Mouse (Mus musculus) liver, postnatal 0 days (tissue): ENCODE data around the gene Wdr70. TPM values are rescaled to one million over a fixed set of nuclear protein-coding genes. Genes with fewer than 3 reads are reported as not detected.

Source experiments
- ATAC-seq: fragments of 200-750 bp; cut with Nextera tagmentation; 2 replicates; pipeline ENCODE4 v1.8.0; 2017; ENCODE audit warnings: mild to moderate bottlenecking, moderate library complexity
- DNase-seq: peaks from one replicate; pipeline ENCODE4 v3.0.0-alpha.2; 2016
- H3K27ac ChIP-seq: fragments of 300-500 bp; sonication (generic); 2 replicates; pipeline ENCODE4 v1.5.1; 2014; ENCODE audit warnings: antibody characterized with exemption, moderate library complexity, mild to moderate bottlenecking, low read depth
- H3K27me3 ChIP-seq: fragments of 300-500 bp; sonication (generic); 2 replicates; pipeline ENCODE4 v1.6.1; 2014; ENCODE audit warnings: low read length, control low read depth, mixed read lengths; ENCODE audit not compliant: insufficient read depth
- H3K36me3 ChIP-seq: fragments of 300-500 bp; sonication (generic); replicated peaks from 2 replicates; pipeline ENCODE4 v1.6.1; 2014; ENCODE audit warnings: mild to moderate bottlenecking, control low read depth, low read length, moderate library complexity, mixed read lengths; ENCODE audit not compliant: insufficient read depth
- H3K4me1 ChIP-seq: fragments of 300-500 bp; sonication (generic); 2 replicates; pipeline ENCODE4 v1.6.1; 2014; ENCODE audit warnings: antibody characterized with exemption, mild to moderate bottlenecking, control low read depth; ENCODE audit not compliant: insufficient read depth
- H3K4me2 ChIP-seq: fragments of 300-500 bp; sonication (generic); 2 replicates; pipeline ENCODE4 v1.6.1; 2014; ENCODE audit warnings: low read depth, mild to moderate bottlenecking, low read length, moderate library complexity, mixed read lengths
- H3K4me3 ChIP-seq: fragments of 300-500 bp; sonication (generic); 2 replicates; pipeline ENCODE4 v1.5.1; 2014; ENCODE audit warnings: low read depth, low read length
- H3K9ac ChIP-seq: fragments of 300-500 bp; sonication (generic); replicated peaks from 2 replicates; pipeline ENCODE4 v1.6.1; 2014; ENCODE audit warnings: mild to moderate bottlenecking, moderate library complexity
- H3K9me3 ChIP-seq: fragments of 300-500 bp; sonication (generic); 2 replicates; pipeline ENCODE4 v1.6.1; 2016; ENCODE audit warnings: mild to moderate bottlenecking, control low read depth, low read length, mixed read lengths
- CTCF ChIP-seq: sonication (generic); IDR thresholded peaks from 2 replicates; pipeline ENCODE4 v1.5.1; 2016; ENCODE audit warnings: antibody characterized with exemption, low read depth
- EP300 ChIP-seq: IDR thresholded peaks from 2 replicates; pipeline ENCODE4 v1.6.1; 2016; ENCODE audit warnings: antibody characterized with exemption, low read depth, mild to moderate bottlenecking
- WGBS: fragments of 180-500 bp; shearing (Covaris S2); extraction: QIAGEN DNeasy Blood & Tissue Kit; methylation state at CpG from one replicate; pipeline ENCODE4 v1.1.7; 2014; ENCODE audit not compliant: insufficient replicate concordance; 5-methylcytosine and 5-hydroxymethylcytosine counted together
- polyA plus RNA-seq: library from polyadenylated mRNA; unstranded; fragments of >200 nt; fragmentation: Nextera tagmentation; extraction: Ambion mirVana; gene quantifications from 2 replicates; pipeline ENCODE4 v1.2.1, GENCODE M21; 2015

The Wdr70 gene
- polyA plus RNA-seq, 1 experiment from 2014 or later = 15.5 TPM

DNA sequence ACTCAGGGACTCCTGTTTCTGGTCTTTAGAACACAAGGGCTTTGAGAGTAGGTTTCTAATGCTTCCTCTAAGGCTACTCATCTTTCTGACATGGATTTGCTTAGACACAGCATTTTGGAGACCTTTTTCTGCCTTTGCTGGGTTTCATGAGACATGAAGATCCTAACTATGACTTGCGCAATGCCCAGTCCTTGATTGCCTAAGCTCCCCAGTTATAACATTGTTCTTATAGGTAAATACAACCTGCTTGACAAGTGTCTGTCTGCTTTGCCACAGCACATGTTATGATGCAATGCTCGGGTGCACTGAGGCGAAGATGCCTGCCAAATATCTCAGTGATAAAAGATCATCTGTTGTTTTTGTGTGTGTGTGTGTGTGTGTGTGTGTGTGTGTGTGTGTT is 233.7 kb downstream of the Wdr70 start:
- Histone ChIP-seq H3K9ac (no peak overlapping the region), H3K9me3 (no peaks in the 10 kb centered on the region), H3K4me3 (no peak overlapping the region), H3K27ac (no peak overlapping the region), H3K27me3 (no peaks in the 10 kb centered on the region), H3K4me1 (no peaks in the 10 kb centered on the region), H3K4me2 (no peak overlapping the region), H3K36me3 (no peaks in the 10 kb centered on the region)
- TF ChIP-seq CTCF = no peak
- TF ChIP-seq EP300 = no peak
- DNase-seq (no peak), ATAC-seq (no peak)
- WGBS = 72% methylated on average over 3 of the region's 3 CpGs

- 64% methylated on average over 5 of the region's 5 CpGs for WGBS
Measured at GRCm38 (mm10) chr15:7863328-7863727, 235.7 kb downstream of the Wdr70 start.

GRCm38 (mm10) chr15:7862890-7863289 is 236.1 kb downstream of the Wdr70 start:
- Histone ChIP-seq H3K27ac (no peak overlapping the region), H3K9me3 (no peaks in the 10 kb centered on the region), H3K27me3 (no peaks in the 10 kb centered on the region), H3K4me2 (no peak overlapping the region), H3K4me3 (no peak overlapping the region), H3K9ac (no peak overlapping the region), H3K36me3 (no peaks in the 10 kb centered on the region), H3K4me1 (no peaks in the 10 kb centered on the region)
- WGBS = 81% methylated on average over 5 of the region's 5 CpGs
- ATAC-seq (no peak), DNase-seq (no peak)
- TF ChIP-seq CTCF (no peak), EP300 (no peak)

More at GRCm38 (mm10) chr15:7863328-7863727, 235.7 kb downstream of the Wdr70 start:
- Histone ChIP-seq H3K9me3 (no peaks in the 10 kb centered on the region), H3K4me2 (no peak overlapping the region), H3K36me3 (no peaks in the 10 kb centered on the region), H3K4me1 (no peaks in the 10 kb centered on the region), H3K27ac (no peak overlapping the region), H3K9ac (no peak overlapping the region), H3K27me3 (no peaks in the 10 kb centered on the region), H3K4me3 (no peak overlapping the region)
- ATAC-seq (no peak), DNase-seq (no peak)
- no peak for TF ChIP-seq CTCF

DNA sequence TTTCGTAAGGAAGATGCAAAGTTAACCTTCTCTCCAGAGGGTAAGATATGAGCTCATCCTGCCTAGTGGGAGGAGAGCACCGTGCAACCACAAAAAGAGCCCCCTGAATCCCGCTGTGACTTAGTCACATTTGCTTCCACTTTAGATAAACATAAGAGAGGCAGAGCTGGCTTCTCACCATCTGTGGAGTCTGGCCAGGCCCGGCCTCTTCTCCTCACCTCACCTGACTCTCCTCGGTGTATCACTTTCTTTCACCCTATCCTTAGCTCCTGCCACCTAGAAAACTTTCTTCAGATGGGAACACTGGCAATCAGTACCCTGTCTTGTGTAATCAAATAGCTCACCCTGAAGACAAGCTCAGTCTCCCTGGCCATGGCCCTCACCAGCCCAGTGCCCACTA is 240.2 kb downstream of the Wdr70 start:
- H3K36me3 ChIP-seq = no peaks in the 10 kb centered on the region
- WGBS = 74% methylated on average over 5 of the region's 5 CpGs
- H3K27ac ChIP-seq = no peak overlapping the region
- no peaks in the 10 kb centered on the region for H3K4me1 ChIP-seq
- no peaks in the 10 kb centered on the region for H3K27me3 ChIP-seq
- H3K4me3 ChIP-seq = no peak overlapping the region
- no peak overlapping the region for H3K9ac ChIP-seq
- H3K9me3 ChIP-seq = no peaks in the 10 kb centered on the region
- no peak for DNase-seq
- no peak overlapping the region for H3K4me2 ChIP-seq
- no peak for ATAC-seq
- TF ChIP-seq CTCF (no peak), EP300 (no peak)

DNA sequence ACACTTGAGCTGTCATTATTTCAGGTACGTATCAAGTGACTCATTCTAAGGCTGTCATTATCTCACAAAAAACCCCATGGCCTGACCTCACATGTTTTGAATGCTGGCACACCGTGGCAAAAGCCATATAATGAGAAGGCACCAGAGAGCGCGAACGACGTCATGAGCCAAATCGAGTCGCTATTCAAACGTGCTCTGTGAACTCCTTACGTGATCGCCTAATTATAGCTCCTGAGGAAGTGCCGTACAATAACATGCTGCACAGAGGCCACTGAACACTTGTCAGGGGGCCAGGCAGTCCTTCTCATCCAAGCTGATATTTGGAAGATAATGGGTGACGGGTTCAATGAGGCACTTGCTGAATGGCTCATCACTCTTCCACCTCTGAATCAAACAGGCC is 241.6 kb downstream of the Wdr70 start:
- DNase-seq = no peak

GRCm38 (mm10) chr15:7842398-7842797 is 256.6 kb downstream of the Wdr70 start:
- Histone ChIP-seq H3K27me3 (no peaks in the 10 kb centered on the region), H3K36me3 (no peaks in the 10 kb centered on the region), H3K9ac (no peak overlapping the region), H3K27ac (no peak overlapping the region), H3K4me1 (no peaks in the 10 kb centered on the region), H3K4me3 (no peak overlapping the region), H3K4me2 (no peak overlapping the region), H3K9me3 (no peaks in the 10 kb centered on the region)
- DNase-seq = no peak
- TF ChIP-seq CTCF = no peak
- no peak for TF ChIP-seq EP300
- ATAC-seq = no peak
- 72% methylated on average over 4 of the region's 4 CpGs for WGBS

More for the DNA sequence above, 241.6 kb downstream of the Wdr70 start:
- H3K4me2 ChIP-seq = no peak overlapping the region
- no peak overlapping the region for H3K27ac ChIP-seq
- H3K9ac ChIP-seq = no peak overlapping the region
- ATAC-seq = no peak
- 77% methylated on average over 13 of the region's 13 CpGs for WGBS
- H3K4me3 ChIP-seq = no peak overlapping the region
- no peak for TF ChIP-seq EP300
- no peak for TF ChIP-seq CTCF
- no peaks in the 10 kb centered on the region for H3K9me3 ChIP-seq
- no peaks in the 10 kb centered on the region for H3K4me1 ChIP-seq
- H3K27me3 ChIP-seq = no peaks in the 10 kb centered on the region
- no peaks in the 10 kb centered on the region for H3K36me3 ChIP-seq

DNA sequence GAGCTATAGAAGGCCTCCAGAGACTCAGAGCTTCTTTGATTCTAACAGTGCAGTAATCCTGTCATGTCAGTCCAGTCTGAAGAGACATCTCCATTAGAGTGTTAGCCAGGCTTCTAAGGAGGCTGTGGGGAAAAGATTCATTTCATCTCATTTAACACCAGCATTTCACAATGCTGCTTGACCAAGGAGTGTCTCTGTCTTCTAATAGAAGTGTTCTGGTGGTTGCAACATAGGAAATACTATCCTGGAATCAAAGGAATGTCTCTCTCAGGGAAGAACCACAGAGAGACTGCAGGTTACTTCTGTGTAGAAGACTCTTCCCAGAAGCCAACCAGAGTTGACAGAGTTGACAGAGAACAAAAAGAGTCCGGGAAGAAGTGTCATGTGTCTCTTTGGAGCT is 257.3 kb downstream of the Wdr70 start:
- no peak overlapping the region for H3K4me3 ChIP-seq
- no peaks in the 10 kb centered on the region for H3K36me3 ChIP-seq
- H3K4me2 ChIP-seq = no peak overlapping the region
- no peak overlapping the region for H3K27ac ChIP-seq
- H3K9ac ChIP-seq = no peak overlapping the region
- H3K9me3 ChIP-seq = no peaks in the 10 kb centered on the region
- 61% methylated on average over 1 of the region's 1 CpGs for WGBS
- DNase-seq (no peak), ATAC-seq (no peak)
- no peak for TF ChIP-seq EP300
- H3K27me3 ChIP-seq = no peaks in the 10 kb centered on the region
- no peaks in the 10 kb centered on the region for H3K4me1 ChIP-seq
